Mouse (Mus musculus) frontal cortex, postnatal 14 days (tissue): ENCODE measurements around the gene Sigmar1.
"Not testable (repeated sequence)": the region's sequence is repeated elsewhere in the genome, so short reads cannot be mapped to it uniquely, and the experiment has no call there.

ENCODE experiments used
- DNase-seq, 2 experiments: peaks; one replicate each; pipeline ENCODE4 v3.0.0; 2022; ENCODE audit warnings: low spot score in 2 of 2

Gene Sigmar1

DNA sequence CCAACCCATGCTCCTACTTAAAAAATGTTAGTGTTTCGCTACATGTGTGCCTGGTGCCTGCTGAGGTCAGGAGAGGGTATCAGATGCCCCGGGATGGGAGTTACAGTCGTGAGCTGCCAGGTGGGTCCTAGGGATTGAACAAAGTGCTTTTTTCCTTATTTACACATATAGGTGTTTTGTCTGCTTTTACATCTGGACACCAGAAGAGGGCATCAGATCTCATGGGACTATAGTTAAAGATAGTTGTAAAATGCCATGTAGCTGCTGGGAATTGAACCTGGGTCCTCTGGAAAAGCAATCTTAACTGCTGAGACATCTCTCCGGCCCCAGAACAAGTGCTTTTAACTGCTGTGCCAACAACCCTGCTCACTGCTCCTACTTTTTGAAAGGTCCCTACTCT is 45.7 kb downstream of the Sigmar1 start:
- no peak for DNase-seq

DNA sequence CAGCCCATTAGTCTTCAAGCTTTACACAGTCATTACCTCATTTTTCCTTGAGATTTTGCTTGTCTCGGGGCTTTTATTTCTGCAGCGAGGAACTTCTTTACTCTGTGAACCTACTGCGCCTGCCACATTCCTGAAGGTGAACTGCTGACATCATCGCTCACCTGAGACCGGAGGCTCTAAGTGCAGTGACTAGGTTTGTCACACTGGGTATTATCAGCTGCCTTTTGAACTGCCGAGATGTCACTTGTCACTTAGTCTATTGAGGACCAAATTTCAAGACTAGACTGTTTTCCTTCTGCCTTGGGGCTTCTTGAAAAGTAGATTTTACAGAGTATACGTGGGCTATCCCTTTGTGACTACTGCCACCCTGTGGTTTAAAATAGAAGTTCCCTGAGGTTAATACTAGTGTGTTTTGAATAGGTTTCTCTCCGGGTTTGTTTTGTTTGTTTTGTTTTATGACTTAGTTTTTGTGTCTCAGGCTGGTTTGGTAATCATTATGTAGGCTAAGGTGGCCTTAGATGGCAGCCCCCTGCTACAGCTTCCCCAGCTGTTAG is 47.7 kb downstream of the Sigmar1 start:
- DNase-seq, result no peak

GRCm38 (mm10) chr4:41707011-41707535 is 48.9 kb downstream of the Sigmar1 start:
- peak; percentile 67 to 74 for DNase-seq

DNA sequence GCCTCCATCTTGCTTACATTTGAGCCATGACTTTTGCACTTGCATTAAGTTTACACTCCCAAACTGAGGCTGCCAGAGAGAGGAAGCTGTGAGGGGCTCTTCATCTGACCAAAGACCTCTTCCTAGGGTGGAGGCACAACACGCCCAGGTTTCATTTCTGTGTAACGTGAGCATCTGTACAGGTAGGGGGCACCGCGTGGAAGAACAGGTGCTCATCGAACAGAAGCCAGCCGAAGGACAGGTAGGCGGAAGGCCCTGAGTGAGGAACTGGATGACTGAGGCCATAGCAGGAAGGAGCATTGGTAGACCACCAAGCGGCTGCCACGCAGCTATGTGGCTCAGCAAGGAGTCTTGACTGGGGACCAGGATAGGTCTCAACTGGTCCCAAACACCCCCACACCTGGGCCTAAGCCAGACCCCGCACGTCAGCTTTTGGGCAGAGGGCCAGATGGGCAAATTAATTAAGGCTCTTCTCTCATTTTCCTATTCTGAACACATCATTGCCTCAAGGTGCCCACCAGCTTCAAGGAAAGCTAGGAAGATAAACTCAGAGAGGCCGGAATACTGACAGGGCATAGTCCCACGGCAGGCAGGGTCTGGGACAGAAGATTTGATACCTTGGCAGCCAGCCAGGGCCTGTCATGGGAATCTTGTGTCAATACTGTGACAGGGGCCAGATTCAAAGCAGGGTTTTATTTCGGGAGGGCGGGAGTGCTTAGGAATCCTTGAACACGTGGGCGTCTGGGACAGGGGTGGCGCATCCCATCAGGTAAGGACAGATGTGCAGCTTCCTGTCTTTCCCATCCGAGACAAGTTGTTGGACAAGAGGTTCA is 49.8 kb downstream of the Sigmar1 start:
- DNase-seq, result no peak

DNA sequence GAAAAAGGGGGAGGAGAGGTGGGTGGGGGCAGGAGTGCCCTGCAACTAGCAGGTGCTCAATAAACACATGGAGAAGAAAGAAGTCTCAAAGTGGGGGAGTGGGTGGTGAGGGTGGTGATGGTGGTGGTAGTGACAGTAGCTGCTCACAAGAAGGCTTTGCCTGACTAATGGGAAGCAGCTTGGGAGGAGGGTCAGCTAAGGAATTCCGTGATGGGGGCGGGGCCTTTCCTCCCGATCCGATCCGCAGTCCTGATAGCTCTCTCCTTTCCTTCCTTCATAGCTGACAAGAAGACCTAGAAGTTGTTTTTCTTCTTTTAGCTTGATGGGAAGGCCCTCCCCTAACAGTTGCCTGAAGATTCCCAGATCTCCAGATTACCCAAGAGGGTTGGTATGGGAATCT is 51.3 kb downstream of the Sigmar1 start:
- no peak for DNase-seq

DNA sequence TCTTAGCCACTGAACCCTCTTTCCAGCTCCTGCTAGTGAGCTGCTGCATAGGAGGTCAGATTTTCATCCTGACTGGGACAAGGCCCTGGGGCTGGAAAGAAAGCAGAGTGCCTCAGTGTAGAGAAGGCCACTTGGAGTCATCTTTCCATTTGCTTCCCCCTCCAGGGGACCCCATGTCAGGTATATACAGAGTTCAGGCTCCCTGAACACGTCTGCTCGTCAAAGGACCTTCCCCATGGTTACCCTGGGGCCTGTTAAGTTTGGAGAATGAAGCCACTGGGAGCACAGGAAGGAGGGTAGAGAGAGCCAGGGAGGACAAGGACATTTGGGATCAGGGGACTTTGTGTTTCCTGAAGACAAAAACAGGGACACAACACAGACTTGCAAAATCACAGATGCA is 53.7 kb downstream of the Sigmar1 start:
- DNase-seq, result not testable (repeated sequence)

GRCm38 (mm10) chr4:41700224-41700623 is 55.7 kb downstream of the Sigmar1 start:
- DNase-seq, result not testable (repeated sequence)

GRCm38 (mm10) chr4:41699783-41700182 is 56.2 kb downstream of the Sigmar1 start, which contains the start of gene Il11ra1:
Il11ra1 (plus strand) TSS chr4:41699989.
- DNase-seq, result not testable (repeated sequence)

DNA sequence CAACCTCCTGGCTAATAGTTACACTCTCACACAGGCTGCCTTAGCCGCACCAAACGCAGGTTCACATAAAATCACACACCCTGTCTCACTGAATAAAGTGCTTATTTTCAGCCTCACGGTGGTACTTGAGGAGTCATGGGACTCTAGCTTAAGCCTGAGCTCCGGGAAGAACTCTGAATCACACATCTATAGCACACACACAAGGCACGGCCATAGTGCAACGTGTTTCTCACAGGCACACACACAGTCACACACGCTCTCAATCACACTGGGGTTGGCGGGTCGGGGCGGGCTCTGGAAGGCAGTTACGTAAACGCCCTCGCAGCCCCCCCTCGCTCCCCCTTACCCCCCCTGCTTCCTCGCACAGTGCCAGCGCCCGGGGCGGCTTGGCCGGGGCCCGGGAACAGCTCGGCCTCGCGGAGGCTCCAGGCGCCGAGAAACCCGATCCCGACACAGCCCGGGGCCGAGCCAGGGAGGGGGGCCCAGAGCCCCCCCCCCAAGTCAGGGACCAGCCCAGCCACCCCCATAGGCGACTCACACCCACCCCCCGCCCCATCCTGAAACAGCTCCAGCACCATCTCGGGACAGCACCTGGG is 57.4 kb downstream of the Sigmar1 start:
- not testable (repeated sequence) for DNase-seq

GRCm38 (mm10) chr4:41696930-41697841 is 58.8 kb downstream of the Sigmar1 start, which contains the start of gene Cntfr:
Cntfr (minus strand) TSS chr4:41697089.
- DNase-seq, result peak in 1 of 2 experiments; percentile 87

DNA sequence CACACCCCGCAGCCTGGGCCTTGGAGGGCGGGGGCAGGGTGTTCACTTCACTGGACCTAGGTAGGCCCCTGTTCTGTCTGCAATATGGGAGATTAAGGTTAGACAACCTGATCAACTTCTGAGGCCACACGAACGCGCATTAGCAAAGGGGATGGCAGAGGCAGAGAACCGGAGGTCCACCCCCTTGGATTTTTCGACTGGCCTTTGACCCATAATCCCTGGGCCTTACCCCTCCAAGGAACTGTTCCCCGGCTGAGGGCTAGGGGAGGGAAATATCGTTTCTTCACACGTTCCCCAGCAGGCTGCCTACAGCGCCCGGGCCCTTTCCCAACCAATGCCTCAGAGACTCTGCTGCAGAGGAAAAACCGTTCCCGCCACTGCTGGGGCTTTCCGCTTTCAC is 59.5 kb downstream of the Sigmar1 start:
- DNase-seq, result not testable (repeated sequence)

GRCm38 (mm10) chr4:41695800-41696199 is 60.2 kb downstream of the Sigmar1 start:
- not testable (repeated sequence) for DNase-seq

DNA sequence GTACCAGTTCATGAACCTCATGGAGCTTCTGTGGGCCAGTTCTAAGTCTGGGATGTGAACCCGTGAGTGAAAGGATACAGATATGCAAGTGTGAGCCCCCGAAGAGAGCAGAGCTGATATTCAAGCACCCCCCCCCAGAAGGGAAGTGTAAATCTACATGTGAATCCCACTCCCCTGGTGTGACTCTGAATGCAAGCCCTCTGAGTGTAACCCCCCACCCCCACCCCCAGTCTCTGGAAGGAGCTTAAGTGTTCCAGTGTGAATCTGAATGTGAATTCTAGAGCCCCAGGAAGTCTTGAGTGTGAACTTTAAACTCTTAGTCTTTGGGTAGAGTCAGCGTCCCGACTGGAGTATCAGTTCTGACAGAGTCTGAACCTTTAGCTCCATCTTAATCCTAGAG is 62.4 kb downstream of the Sigmar1 start:
- not testable (repeated sequence) for DNase-seq

GRCm38 (mm10) chr4:41690014-41690413 is 65.9 kb downstream of the Sigmar1 start:
- not testable (repeated sequence) for DNase-seq

DNA sequence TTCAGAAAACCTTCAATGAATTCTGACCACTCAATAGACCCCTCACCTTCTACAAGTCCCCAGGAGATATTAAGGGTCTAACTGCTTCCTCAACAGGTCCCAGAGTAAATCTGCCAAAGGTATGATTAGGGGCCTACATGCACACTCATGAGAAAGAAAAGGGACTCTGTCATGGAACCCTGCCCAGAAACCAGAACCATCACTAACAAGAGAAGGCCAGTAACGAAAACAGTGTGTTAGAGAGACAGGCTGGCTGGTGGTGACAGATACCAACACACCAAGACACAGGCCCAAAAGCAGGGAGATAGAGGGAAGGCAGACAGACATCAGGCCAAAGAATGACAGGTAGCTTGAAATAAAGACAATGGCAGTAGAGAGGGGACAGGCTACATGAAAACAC is 67.4 kb downstream of the Sigmar1 start:
- not testable (repeated sequence) for DNase-seq
